Mouse (Mus musculus) E14TG2a.4 (cell line): ENCODE results near the gene Cdt1.
A peak's percentile ranks its signal among the peaks of the same experiment; 100 is the strongest.

Experiments
- H3K27me3 ChIP-seq: 2 replicates; pipeline ENCODE4 v1.6.1; 2014; ENCODE audit warnings: low read length, control low read depth; ENCODE audit not compliant: insufficient read depth
- H3K36me3 ChIP-seq: 2 replicates; pipeline ENCODE4 v1.6.1; 2014; ENCODE audit warnings: low read length, control low read depth; ENCODE audit not compliant: insufficient read depth
- H3K4me1 ChIP-seq: replicated peaks from 2 replicates; pipeline ENCODE4 v1.6.1; 2014; ENCODE audit warnings: low read depth, low read length, control low read depth
- H3K4me3 ChIP-seq: replicated peaks from 2 replicates; pipeline ENCODE4 v1.5.1; 2014; ENCODE audit warnings: mild to moderate bottlenecking, low read length
- H3K9me3 ChIP-seq: 2 replicates; pipeline ENCODE4 v1.6.1; 2014; ENCODE audit warnings: low read length, control low read depth
- CTCF ChIP-seq: conservative IDR thresholded peaks from 2 replicates; pipeline ENCODE4 v1.5.1; 2014; ENCODE audit warnings: low read length
- NANOG ChIP-seq: IDR thresholded peaks from 2 replicates; pipeline ENCODE4 v1.6.1; 2014; ENCODE audit warnings: borderline replicate concordance, low read length, mixed read lengths
- POU5F1 ChIP-seq: IDR thresholded peaks from 2 replicates; pipeline ENCODE4 v1.6.1; 2014; ENCODE audit warnings: low read length, borderline replicate concordance

Gene Cdt1

GRCm38 (mm10) chr8:122604640-122605039 is 36.8 kb downstream of the Cdt1 start:
- Histone ChIP-seq H3K36me3 (no peaks in the 10 kb centered on the region), H3K27me3 (no peaks in the 10 kb centered on the region; the same call in 1 of the 2 replicates), H3K4me1 (no peaks in the 10 kb centered on the region), H3K4me3 (no peak overlapping the region), H3K9me3 (no peaks in the 10 kb centered on the region)
- TF ChIP-seq NANOG (no peak), CTCF (no peak), POU5F1 (no peak)

GRCm38 (mm10) chr8:122605367-122605766 is 37.6 kb downstream of the Cdt1 start:
- Histone ChIP-seq H3K4me1 (peaks cover 3% of the 10 kb centered on the region; the same call in 1 of the 2 replicates), H3K27me3 (no peaks in the 10 kb centered on the region), H3K9me3 (no peaks in the 10 kb centered on the region), H3K36me3 (no peaks in the 10 kb centered on the region), H3K4me3 (no peak overlapping the region)
- TF ChIP-seq POU5F1 = no peak

GRCm38 (mm10) chr8:122606810-122607209 is 39.0 kb downstream of the Cdt1 start:
- no peak for TF ChIP-seq NANOG
- no peak for TF ChIP-seq POU5F1
- TF ChIP-seq CTCF = no peak
- Histone ChIP-seq H3K9me3 (no peaks in the 10 kb centered on the region), H3K36me3 (no peaks in the 10 kb centered on the region), H3K4me3 (no peak overlapping the region), H3K27me3 (no peaks in the 10 kb centered on the region), H3K4me1 (peaks cover 9% of the 10 kb centered on the region)

GRCm38 (mm10) chr8:122610209-122610608 is 42.4 kb downstream of the Cdt1 start:
- no peak for TF ChIP-seq CTCF
- TF ChIP-seq POU5F1 = no peak
- TF ChIP-seq NANOG = no peak
- no peaks in the 10 kb centered on the region for H3K27me3 ChIP-seq
- H3K9me3 ChIP-seq = no peaks in the 10 kb centered on the region
- no peak overlapping the region for H3K4me3 ChIP-seq
- peaks cover 20% of the 10 kb centered on the region for H3K36me3 ChIP-seq
- peaks cover 22% of the 10 kb centered on the region for H3K4me1 ChIP-seq

GRCm38 (mm10) chr8:122610612-122611277 is 42.9 kb downstream of the Cdt1 start:
- no peaks in the 10 kb centered on the region for H3K27me3 ChIP-seq
- no peaks in the 10 kb centered on the region for H3K9me3 ChIP-seq
- peaks cover 25% of the 10 kb centered on the region for H3K36me3 ChIP-seq
- peaks cover 22% of the 10 kb centered on the region for H3K4me1 ChIP-seq
- H3K4me3 ChIP-seq = peak overlapping the region; percentile 83
- TF ChIP-seq POU5F1 = no peak
- no peak for TF ChIP-seq CTCF
- no peak for TF ChIP-seq NANOG

GRCm38 (mm10) chr8:122611295-122612133 is 43.7 kb downstream of the Cdt1 start, which contains the start of the genes Galns and Trappc2l:
Gene Galns (minus strand): TSS chr8:122611463.
Gene Trappc2l (plus strand): TSS chr8:122611640.
- peak within 1 kb of the TSS; percentile 87 for H3K4me3 ChIP-seq
- H3K4me1 ChIP-seq = peaks cover 22% of the 10 kb centered on the region
- H3K9me3 ChIP-seq = no peaks in the 10 kb centered on the region
- peaks cover 30% of the 10 kb centered on the region for H3K36me3 ChIP-seq
- TF ChIP-seq NANOG = no peak
- TF ChIP-seq POU5F1 = no peak
- TF ChIP-seq CTCF = 0 out of 2 replicates have a peak, but pooled peaks have one; percentile 1
- no peaks in the 10 kb centered on the region for H3K27me3 ChIP-seq

- Histone ChIP-seq H3K4me1 (peaks cover 20% of the 10 kb centered on the region), H3K9me3 (no peaks in the 10 kb centered on the region), H3K27me3 (no peaks in the 10 kb centered on the region), H3K36me3 (peaks cover 30% of the 10 kb centered on the region), H3K4me3 (no peak overlapping the region)
- TF ChIP-seq CTCF (no peak), NANOG (no peak), POU5F1 (no peak)
Observed at GRCm38 (mm10) chr8:122616181-122616905, 48.5 kb downstream of the Cdt1 start.

- Histone ChIP-seq H3K36me3 (peaks cover 29% of the 10 kb centered on the region), H3K9me3 (no peaks in the 10 kb centered on the region), H3K27me3 (no peaks in the 10 kb centered on the region), H3K4me1 (peaks cover 7% of the 10 kb centered on the region; the same call in 1 of the 2 replicates), H3K4me3 (no peak overlapping the region)
- TF ChIP-seq CTCF = peak; percentile 20
- no peak for TF ChIP-seq POU5F1
- no peak for TF ChIP-seq NANOG
Observed at GRCm38 (mm10) chr8:122617947-122618546, 50.2 kb downstream of the Cdt1 start.
